Mouse (Mus musculus) megakaryocyte progenitor cell, adult 5-6 weeks (primary cell): Measurements from ENCODE around the gene Kcnk10. TPM values are rescaled to one million over a fixed set of nuclear protein-coding genes. Genes with fewer than 3 reads are reported as not detected.
"Not testable (repeated sequence)": the region's sequence is repeated elsewhere in the genome, so short reads cannot be mapped to it uniquely, and the experiment has no call there.

ENCODE experiments used
- ATAC-seq: replicated peaks from 2 replicates; pipeline ENCODE4 v1.8.0; 2016; ENCODE audit warnings: mild to moderate bottlenecking, moderate TSS enrichment, inconsistent platforms; ENCODE audit not compliant: poor library complexity
- total RNA-seq, 2 experiments: library from RNA; stranded (forward) in 1 of 2; stranded (reverse) in 1 of 2; fragments of 157-497, 149-512 nt in 1 of 2; fragments of 200-1000 nt in 1 of 2; gene quantifications; 2 replicates each; pipeline versions ENCODE4 v1.2.3 to v1.2.4; 2015 to 2017

Kcnk10 gene
- total RNA-seq (2015) (not detected in 2 replicates), total RNA-seq (2017) (not detected in 2 replicates)

- peak; percentile 20; the same call in 1 of the 2 replicates for ATAC-seq
These were observed at the start of gene Kcnk10 for GRCm38 (mm10) chr12:98577861-98578360. TSS of gene Kcnk10 (minus strand) at chr12:98578310.

- peak; percentile 99 for ATAC-seq
These were observed 49.5 kb upstream of the Kcnk10 start, which contains the start of gene Spata7 for GRCm38 (mm10) chr12:98627392-98628259. TSS of gene Spata7 (plus strand) at chr12:98628157.

- not testable (repeated sequence) for ATAC-seq
These were observed 45.2 kb upstream of the Kcnk10 start for GRCm38 (mm10) chr12:98623266-98623665.

GRCm38 (mm10) chr12:98620922-98621321 is 42.8 kb upstream of the Kcnk10 start:
- ATAC-seq, result not testable (repeated sequence)

- ATAC-seq, result no peak
These were observed 41.4 kb upstream of the Kcnk10 start for GRCm38 (mm10) chr12:98619496-98619895.

- peak; percentile 42; the same call in 1 of the 2 replicates for ATAC-seq
These were observed 37.6 kb upstream of the Kcnk10 start for GRCm38 (mm10) chr12:98615746-98616145.

- no peak for ATAC-seq
These were observed 36.9 kb upstream of the Kcnk10 start for GRCm38 (mm10) chr12:98614910-98615508.

GRCm38 (mm10) chr12:98610341-98610740 is 32.2 kb upstream of the Kcnk10 start:
- ATAC-seq, result no peak

- peak; percentile 98 for ATAC-seq
These were observed 28.6 kb upstream of the Kcnk10 start for GRCm38 (mm10) chr12:98606595-98607290.

- no peak for ATAC-seq
These were observed 27.2 kb upstream of the Kcnk10 start for GRCm38 (mm10) chr12:98605264-98605663.

GRCm38 (mm10) chr12:98602114-98602513 is 24.0 kb upstream of the Kcnk10 start:
- ATAC-seq, result no peak

GRCm38 (mm10) chr12:98600861-98601260 is 22.8 kb upstream of the Kcnk10 start:
- ATAC-seq, result no peak

- no peak for ATAC-seq
These were observed 12.9 kb upstream of the Kcnk10 start for GRCm38 (mm10) chr12:98591016-98591415.

- ATAC-seq, result no peak
These were observed 10.5 kb upstream of the Kcnk10 start for GRCm38 (mm10) chr12:98588573-98588972.

GRCm38 (mm10) chr12:98585302-98585701 is 7.2 kb upstream of the Kcnk10 start:
- ATAC-seq, result peak; percentile 61

GRCm38 (mm10) chr12:98575942-98576550 is 2.1 kb downstream of the Kcnk10 start:
- ATAC-seq, result no peak

GRCm38 (mm10) chr12:98575195-98575887 is 2.8 kb downstream of the Kcnk10 start:
- ATAC-seq, result peak; percentile 14; the same call in 1 of the 2 replicates

- ATAC-seq, result peak; percentile 36
These were observed 3.5 kb downstream of the Kcnk10 start for GRCm38 (mm10) chr12:98574353-98575194.
